Mouse (Mus musculus) frontal cortex, adult (tissue): ENCODE measurements at regions not wholly inside any gene's neighbourhood (a gene's known extent, or its start where the extent isn't known, plus 50 kb on each side); places are given as distances from the start of the nearest gene placed in this dataset.
"Not testable (repeated sequence)": the region's sequence is repeated elsewhere in the genome, so short reads cannot be mapped to it uniquely, and the experiment has no call there.

Experiments used
- ATAC-seq: cut with Nextera tagmentation; 2 replicates; pipeline ENCODE4 v1.9.2; 2017; ENCODE audit warnings: mild to moderate bottlenecking, moderate library complexity, mixed read lengths; ENCODE audit not compliant: low TSS enrichment

GRCm38 (mm10) chr1:12571755-12572358 is 1158.0 kb downstream of the A830018L16Rik start:
- ATAC-seq: no peak

- ATAC-seq: no peak
Measured at GRCm38 (mm10) chr1:12572770-12573169, 1158.9 kb downstream of the A830018L16Rik start.

GRCm38 (mm10) chr1:12574274-12574673 is 1160.4 kb downstream of the A830018L16Rik start:
- no peak for ATAC-seq

GRCm38 (mm10) chr1:12577027-12577703 is 1163.3 kb downstream of the A830018L16Rik start:
- no peak for ATAC-seq

- ATAC-seq: no peak
Measured at GRCm38 (mm10) chr1:12577978-12578377, 1164.1 kb downstream of the A830018L16Rik start.

GRCm38 (mm10) chr1:12583012-12583411 is 1169.1 kb downstream of the A830018L16Rik start:
- no peak for ATAC-seq

GRCm38 (mm10) chr1:12586981-12587380 is 1173.1 kb downstream of the A830018L16Rik start:
- ATAC-seq: not testable (repeated sequence)

GRCm38 (mm10) chr1:12612102-12612501 is 1198.2 kb downstream of the A830018L16Rik start:
- no peak for ATAC-seq

GRCm38 (mm10) chr1:12615303-12615702 is 1201.4 kb downstream of the A830018L16Rik start:
- ATAC-seq: no peak

GRCm38 (mm10) chr1:12615733-12616481 is 1202.0 kb downstream of the A830018L16Rik start:
- no peak for ATAC-seq

- ATAC-seq: peak; percentile 78
Measured at GRCm38 (mm10) chr1:12619981-12620380, 1206.1 kb downstream of the A830018L16Rik start.

GRCm38 (mm10) chr1:12620825-12621224 is 1206.9 kb downstream of the A830018L16Rik start:
- no peak for ATAC-seq

GRCm38 (mm10) chr1:12623158-12623557 is 1209.3 kb downstream of the A830018L16Rik start:
- ATAC-seq: peak; percentile 65

- no peak for ATAC-seq
Measured at GRCm38 (mm10) chr1:12633049-12633448, 1219.1 kb downstream of the A830018L16Rik start.

GRCm38 (mm10) chr1:12636326-12637147 is 1222.6 kb downstream of the A830018L16Rik start:
- no peak for ATAC-seq

GRCm38 (mm10) chr1:12640983-12641382 is 1227.1 kb downstream of the A830018L16Rik start:
- ATAC-seq: peak; percentile 69
